Mouse (Mus musculus): ENCODE data around the gene Mtx1. TPM values are rescaled to one million over a fixed set of nuclear protein-coding genes. Genes with fewer than 3 reads are reported as not detected.

Gene Mtx1
- polyA plus RNA-seq, 1 experiment from 2014 or later, result 196 TPM

GRCm38 (mm10) chr3:89159616-89160344 lies 67.1 kb downstream of the Mtx1 start, which contains the start of gene Hcn3:
Hcn3 (minus strand) TSS chr3:89160196.
- H3K27ac ChIP-seq, result no peak within 1 kb of the TSS
- under 1% methylated on average over 54 of the region's 66 CpGs for WGBS

GRCm38 (mm10) chr3:89159211-89159610 lies 67.7 kb downstream of the Mtx1 start:
- no peaks in the 10 kb centered on the region for H3K36me3 ChIP-seq (ENCODE audit: poor library complexity, severe bottlenecking)
- no peaks in the 10 kb centered on the region for H3K27me3 ChIP-seq
- peaks cover 27% of the 10 kb centered on the region for H3K4me1 ChIP-seq
- H3K9me3 ChIP-seq (replicated peaks), result no peaks in the 10 kb centered on the region
- peak overlapping the region; percentile 82 for H3K9ac ChIP-seq
- 0 out of 2 replicates have a peak, but pooled peaks have one; percentile 14 for ATAC-seq
- under 1% methylated on average over 13 of the region's 13 CpGs for WGBS
- H3K27ac ChIP-seq, result no peak overlapping the region
- peak overlapping the region; percentile 95 for H3K4me2 ChIP-seq
- H3K4me3 ChIP-seq, result peak overlapping the region; percentile 76

More at GRCm38 (mm10) chr3:89159616-89160344, 67.1 kb downstream of the Mtx1 start, which contains the start of gene Hcn3:
- Histone ChIP-seq H3K27me3 (no peaks in the 10 kb centered on the region), H3K4me1 (peaks cover 27% of the 10 kb centered on the region), H3K36me3 (ENCODE audit: poor library complexity, severe bottlenecking) (no peaks in the 10 kb centered on the region), H3K4me2 (peak within 1 kb of the TSS; percentile 95), H3K9me3 (replicated peaks) (no peaks in the 10 kb centered on the region), H3K9ac (peak within 1 kb of the TSS; percentile 82), H3K4me3 (peak within 1 kb of the TSS; percentile 76)
- peak; percentile 83 for ATAC-seq

MicroRNAs encoded within 50 kb of the gene (microRNA counts, 519-probe panel; counts per million panel counts)
- microRNA mmu-miR-92b, result 4,275 counts per million, percentile 82 among the panel's probes with 10 or more counts

Small RNA genes within 50 kb of the gene (microRNA-seq; reads per million reads assigned to microRNA genes)
- 13,595 reads per million, percentile 96 among the genes with 10 or more reads in this experiment for gene Mir92b

Other genes with a start within 250 kb of the Mtx1 start
- 38.4 and 40.5 TPM in 2 replicates for gene Rusc1, start 133.8 kb downstream of the Mtx1 start, polyA plus RNA-seq (2015; fragmentation: Nextera tagmentation; extraction: Ambion mirVana)
- gene Gm43738, start 126.0 kb downstream of the Mtx1 start, polyA plus RNA-seq (2015; fragmentation: Nextera tagmentation; extraction: Ambion mirVana), result not detected in 2 replicates
- gene Fdps, start 125.1 kb downstream of the Mtx1 start, polyA plus RNA-seq (2015; fragmentation: Nextera tagmentation; extraction: Ambion mirVana), result 315 and 326 TPM in 2 replicates
- 0.09 and 0.26 TPM in 2 replicates for gene Pklr, start 90.9 kb downstream of the Mtx1 start, polyA plus RNA-seq (2015; fragmentation: Nextera tagmentation; extraction: Ambion mirVana)
- 19.0 and 19.6 TPM in 2 replicates for gene Hcn3, start 66.9 kb downstream of the Mtx1 start, polyA plus RNA-seq (2015; fragmentation: Nextera tagmentation; extraction: Ambion mirVana)
- 25.0 and 26.2 TPM in 2 replicates for gene Clk2, start 62.3 kb downstream of the Mtx1 start, polyA plus RNA-seq (2015; fragmentation: Nextera tagmentation; extraction: Ambion mirVana)
- 102 and 109 TPM in 2 replicates for gene Scamp3, start 49.6 kb downstream of the Mtx1 start, polyA plus RNA-seq (2015; fragmentation: Nextera tagmentation; extraction: Ambion mirVana)
- gene Fam189b, start 43.9 kb downstream of the Mtx1 start, polyA plus RNA-seq (2015; fragmentation: Nextera tagmentation; extraction: Ambion mirVana), result 15.1 and 23.0 TPM in 2 replicates
- 34.6 and 36.3 TPM in 2 replicates for gene Gba, start 24.2 kb downstream of the Mtx1 start, polyA plus RNA-seq (2015; fragmentation: Nextera tagmentation; extraction: Ambion mirVana)
- 79.2 and 96.1 TPM in 2 replicates for gene Thbs3, start 11.9 kb downstream of the Mtx1 start, polyA plus RNA-seq (2015; fragmentation: Nextera tagmentation; extraction: Ambion mirVana)
- gene Muc1, start 2.0 kb upstream of the Mtx1 start, polyA plus RNA-seq (2015; fragmentation: Nextera tagmentation; extraction: Ambion mirVana), result 2.8 and 3.1 TPM in 2 replicates
- 221 and 237 TPM in 2 replicates for gene Krtcap2, start 18.9 kb upstream of the Mtx1 start, polyA plus RNA-seq (2015; fragmentation: Nextera tagmentation; extraction: Ambion mirVana)
- gene Trim46, start 19.2 kb upstream of the Mtx1 start, polyA plus RNA-seq (2015; fragmentation: Nextera tagmentation; extraction: Ambion mirVana), result 36.6 and 43.2 TPM in 2 replicates
- gene Dpm3, start 32.3 kb upstream of the Mtx1 start, polyA plus RNA-seq (2015; fragmentation: Nextera tagmentation; extraction: Ambion mirVana), result 100 and 106 TPM in 2 replicates
- 25.8 and 32.7 TPM in 2 replicates for gene Slc50a1, start 43.5 kb upstream of the Mtx1 start, polyA plus RNA-seq (2015; fragmentation: Nextera tagmentation; extraction: Ambion mirVana)
- 9.5 and 10.9 TPM in 2 replicates for gene Efna1, start 54.1 kb upstream of the Mtx1 start, polyA plus RNA-seq (2015; fragmentation: Nextera tagmentation; extraction: Ambion mirVana)
- 18.7 and 23.4 TPM in 2 replicates for gene Efna3, start 95.9 kb upstream of the Mtx1 start, polyA plus RNA-seq (2015; fragmentation: Nextera tagmentation; extraction: Ambion mirVana)
- gene Efna4, start 110.9 kb upstream of the Mtx1 start, polyA plus RNA-seq (2015; fragmentation: Nextera tagmentation; extraction: Ambion mirVana), result 16.0 and 16.3 TPM in 2 replicates
- gene Adam15, start 122.9 kb upstream of the Mtx1 start, polyA plus RNA-seq (2015; fragmentation: Nextera tagmentation; extraction: Ambion mirVana), result 24.1 and 27.5 TPM in 2 replicates
- gene Dcst2, start 134.9 kb upstream of the Mtx1 start, polyA plus RNA-seq (2015; fragmentation: Nextera tagmentation; extraction: Ambion mirVana), result 0.06 and 0.13 TPM in 2 replicates
- 0.37 and 0.57 TPM in 2 replicates for gene Dcst1, start 138.2 kb upstream of the Mtx1 start, polyA plus RNA-seq (2015; fragmentation: Nextera tagmentation; extraction: Ambion mirVana)
- 0.41 and 0.67 TPM in 2 replicates for gene Zbtb7b, start 167.7 kb upstream of the Mtx1 start, polyA plus RNA-seq (2015; fragmentation: Nextera tagmentation; extraction: Ambion mirVana)
- 0.52 and 0.55 TPM in 2 replicates for gene Lenep, start 175.7 kb upstream of the Mtx1 start, polyA plus RNA-seq (2015; fragmentation: Nextera tagmentation; extraction: Ambion mirVana)
- gene Flad1, start 184.8 kb upstream of the Mtx1 start, polyA plus RNA-seq (2015; fragmentation: Nextera tagmentation; extraction: Ambion mirVana), result 36.3 and 39.4 TPM in 2 replicates
- gene Cks1b, start 191.3 kb upstream of the Mtx1 start, polyA plus RNA-seq (2015; fragmentation: Nextera tagmentation; extraction: Ambion mirVana), result 352 TPM in 2 replicates
- 15.9 and 16.7 TPM in 2 replicates for gene Shc1, start 191.4 kb upstream of the Mtx1 start, polyA plus RNA-seq (2015; fragmentation: Nextera tagmentation; extraction: Ambion mirVana)
- 30.4 and 32.4 TPM in 2 replicates for gene Pygo2, start 203.1 kb upstream of the Mtx1 start, polyA plus RNA-seq (2015; fragmentation: Nextera tagmentation; extraction: Ambion mirVana)
- 10.2 TPM in 2 replicates for gene Pbxip1, start 209.6 kb upstream of the Mtx1 start, polyA plus RNA-seq (2015; fragmentation: Nextera tagmentation; extraction: Ambion mirVana)
- 73.3 and 75.0 TPM in 2 replicates for gene Pmvk, start 227.5 kb upstream of the Mtx1 start, polyA plus RNA-seq (2015; fragmentation: Nextera tagmentation; extraction: Ambion mirVana)